Mouse (Mus musculus): Measurements from ENCODE around the gene Upk2. TPM values are rescaled to one million over a fixed set of nuclear protein-coding genes. Genes with fewer than 3 reads are reported as not detected.

Upk2 gene
- not detected for polyA plus RNA-seq (2017; shearing (Covaris generic))

GRCm38 (mm10) chr9:44454891-44455220 is at the start of gene Upk2:
Upk2 (minus strand) TSS chr9:44454976.

GRCm38 (mm10) chr9:44482552-44482951 is 27.8 kb upstream of the Upk2 start, which contains the start of gene Bcl9l:
Bcl9l (plus strand) TSS chr9:44482825.

GRCm38 (mm10) chr9:44440961-44441360 is 13.8 kb downstream of the Upk2 start, which contains the start of gene Foxr1:
Foxr1 (minus strand) TSS chr9:44441136.

GRCm38 (mm10) chr9:44418519-44419385 is 36.0 kb downstream of the Upk2 start, which contains the start of gene Ccdc84:
Ccdc84 (minus strand) TSS chr9:44418569.

GRCm38 (mm10) chr9:44406906-44407751 is 47.6 kb downstream of the Upk2 start, which contains the start of the genes Rps25 and Trappc4:
Rps25 (plus strand) TSS chr9:44407139.
Trappc4 (minus strand) TSS chr9:44407600.

Other genes starting within 250 kb of the Upk2 start
- 33.6 TPM for gene Cbl, start 220.9 kb downstream of the Upk2 start, polyA plus RNA-seq (2017; shearing (Covaris generic))
- gene Ccdc153, start 214.3 kb downstream of the Upk2 start, polyA plus RNA-seq (2017; shearing (Covaris generic)), result not detected
- gene Pdzd3, start 203.5 kb downstream of the Upk2 start, polyA plus RNA-seq (2017; shearing (Covaris generic)), result 0.21 TPM
- gene Nlrx1, start 186.4 kb downstream of the Upk2 start, polyA plus RNA-seq (2017; shearing (Covaris generic)), result 12.2 TPM
- gene Abcg4, start 166.4 kb downstream of the Upk2 start, polyA plus RNA-seq (2017; shearing (Covaris generic)), result 0.32 TPM
- gene Hinfp, start 149.3 kb downstream of the Upk2 start, polyA plus RNA-seq (2017; shearing (Covaris generic)), result 32.9 TPM
- 8.9 TPM for gene C2cd2l, start 134.7 kb downstream of the Upk2 start, polyA plus RNA-seq (2017; shearing (Covaris generic))
- 24.2 TPM for gene Dpagt1, start 129.0 kb downstream of the Upk2 start, polyA plus RNA-seq (2017; shearing (Covaris generic))
- gene H2afx, start 120.3 kb downstream of the Upk2 start, polyA plus RNA-seq (2017; shearing (Covaris generic)), result 27.0 TPM
- gene Hmbs, start 110.7 kb downstream of the Upk2 start, polyA plus RNA-seq (2017; shearing (Covaris generic)), result 34.4 TPM
- 73.3 TPM for gene Vps11, start 93.3 kb downstream of the Upk2 start, polyA plus RNA-seq (2017; shearing (Covaris generic))
- gene Hyou1, start 75.5 kb downstream of the Upk2 start, polyA plus RNA-seq (2017; shearing (Covaris generic)), result 29.2 TPM
- gene Slc37a4, start 58.1 kb downstream of the Upk2 start, polyA plus RNA-seq (2017; shearing (Covaris generic)), result 31.3 TPM
- 1,803 TPM for gene Rps25, start 47.8 kb downstream of the Upk2 start, polyA plus RNA-seq (2017; shearing (Covaris generic))
- 137 TPM for gene Trappc4, start 47.4 kb downstream of the Upk2 start, polyA plus RNA-seq (2017; shearing (Covaris generic))
- 59.5 TPM for gene Ccdc84, start 36.4 kb downstream of the Upk2 start, polyA plus RNA-seq (2017; shearing (Covaris generic))
- gene Foxr1, start 13.8 kb downstream of the Upk2 start, polyA plus RNA-seq (2017; shearing (Covaris generic)), result 0.18 TPM
- 10.4 TPM for gene Bcl9l, start 27.8 kb upstream of the Upk2 start, polyA plus RNA-seq (2017; shearing (Covaris generic))
- gene Cxcr5, start 106.9 kb upstream of the Upk2 start, polyA plus RNA-seq (2017; shearing (Covaris generic)), result 127 TPM
- gene Ddx6, start 149.9 kb upstream of the Upk2 start, polyA plus RNA-seq (2017; shearing (Covaris generic)), result 45.6 TPM
- gene Treh, start 218.3 kb upstream of the Upk2 start, polyA plus RNA-seq (2017; shearing (Covaris generic)), result not detected

Measured in activated CD4-positive, CD25-positive, alpha-beta regulatory T cell, adult 9 weeks (primary cell).